Mouse (Mus musculus): ENCODE data around the gene St6galnac3. TPM values are rescaled to one million over a fixed set of nuclear protein-coding genes. Genes with fewer than 3 reads are reported as not detected.

St6galnac3 gene
- polyA plus RNA-seq, 1 experiment from 2014 or later: 15.8 TPM

- WGBS: 89% methylated on average over 7 of the region's 7 CpGs
Measured at GRCm38 (mm10) chr3:153302376-153302775, 422.6 kb downstream of the St6galnac3 start.

DNA sequence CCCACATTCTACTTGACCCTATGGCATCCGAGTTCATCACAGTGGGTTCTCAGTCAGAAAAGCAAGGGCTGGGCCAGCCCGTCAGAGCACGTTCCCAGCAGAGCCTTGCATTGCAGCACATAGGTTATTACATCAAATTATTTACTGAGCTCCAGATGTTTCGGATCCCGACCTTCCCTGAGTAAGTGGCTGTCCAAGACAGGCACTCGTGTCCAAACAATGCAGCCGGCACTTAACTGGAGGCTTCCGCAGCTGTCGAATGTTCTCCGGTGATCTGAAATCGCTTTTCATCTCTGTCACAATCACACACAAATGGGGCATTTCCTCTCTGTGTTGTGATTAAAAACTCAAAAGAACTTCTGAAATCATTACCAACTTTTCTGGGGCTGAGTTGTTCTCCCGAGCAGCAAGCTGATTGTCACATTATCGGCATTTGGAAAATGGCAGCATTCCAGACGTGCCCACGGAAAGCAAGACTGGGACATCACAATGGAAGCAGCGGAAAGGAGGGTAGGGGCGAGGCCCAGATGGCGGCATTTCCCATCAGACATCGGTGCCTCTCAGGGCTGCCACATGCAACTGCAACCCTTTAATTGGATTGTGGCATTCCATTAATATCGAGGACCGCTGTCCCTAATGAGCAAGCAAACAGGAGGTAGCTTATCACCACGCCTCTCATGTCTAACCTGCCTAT, 428.5 kb downstream of the St6galnac3 start:
- H3K4me1 ChIP-seq (replicated peaks): no peaks in the 10 kb centered on the region
- 62% methylated on average over 22 of the region's 22 CpGs for WGBS
- H3K9me3 ChIP-seq (replicated peaks): no peaks in the 10 kb centered on the region
- H3K36me3 ChIP-seq: no peaks in the 10 kb centered on the region
- H3K4me3 ChIP-seq: no peak overlapping the region
- H3K27ac ChIP-seq: no peak overlapping the region
- no peak overlapping the region for H3K4me2 ChIP-seq
- no peak overlapping the region for H3K9ac ChIP-seq
- H3K27me3 ChIP-seq: no peaks in the 10 kb centered on the region
- ATAC-seq (replicated peaks; ENCODE audit: insufficient number of reproducible peaks, insufficient read depth, low FRiP score, low read depth): no peak

More at GRCm38 (mm10) chr3:153302376-153302775, 422.6 kb downstream of the St6galnac3 start:
- Histone ChIP-seq H3K27ac (no peak overlapping the region), H3K9me3 (replicated peaks) (no peaks in the 10 kb centered on the region), H3K27me3 (no peaks in the 10 kb centered on the region), H3K4me2 (no peak overlapping the region), H3K4me3 (no peak overlapping the region), H3K9ac (no peak overlapping the region), H3K36me3 (no peaks in the 10 kb centered on the region), H3K4me1 (replicated peaks) (no peaks in the 10 kb centered on the region)
- no peak for ATAC-seq (replicated peaks; ENCODE audit: insufficient number of reproducible peaks, insufficient read depth, low FRiP score, low read depth)

DNA sequence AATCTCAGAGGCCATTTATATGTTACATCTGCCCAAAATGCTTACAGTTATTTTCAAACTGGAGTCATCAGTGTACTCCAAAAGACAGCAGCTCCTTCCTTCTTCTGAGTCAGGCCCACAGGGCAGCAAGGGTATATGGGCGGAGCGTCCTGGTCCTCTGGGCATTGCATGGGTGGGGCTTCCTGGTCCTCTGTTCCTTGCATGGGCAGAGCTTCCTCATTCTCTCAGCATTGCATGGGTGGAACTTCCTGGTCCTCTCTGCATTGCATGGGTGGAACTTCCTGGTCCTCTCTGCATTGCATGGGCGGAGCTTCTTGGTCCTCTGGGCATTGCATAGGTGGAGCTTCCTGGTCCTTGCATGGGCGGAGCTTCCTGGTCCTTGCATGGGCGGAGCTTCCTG, 432.1 kb downstream of the St6galnac3 start:
- H3K9me3 ChIP-seq (replicated peaks): no peaks in the 10 kb centered on the region
- H3K36me3 ChIP-seq: no peaks in the 10 kb centered on the region
- no peak overlapping the region for H3K4me2 ChIP-seq
- ATAC-seq (replicated peaks; ENCODE audit: insufficient number of reproducible peaks, insufficient read depth, low FRiP score, low read depth): no peak
- 86% methylated on average over 5 of the region's 5 CpGs for WGBS
- H3K4me3 ChIP-seq: no peak overlapping the region
- no peak overlapping the region for H3K27ac ChIP-seq
- H3K27me3 ChIP-seq: no peaks in the 10 kb centered on the region
- no peak overlapping the region for H3K9ac ChIP-seq
- no peaks in the 10 kb centered on the region for H3K4me1 ChIP-seq (replicated peaks)

GRCm38 (mm10) chr3:153292363-153292762, 432.6 kb downstream of the St6galnac3 start:
- no peak overlapping the region for H3K9ac ChIP-seq
- no peak overlapping the region for H3K4me2 ChIP-seq
- H3K4me1 ChIP-seq (replicated peaks): no peaks in the 10 kb centered on the region
- no peaks in the 10 kb centered on the region for H3K27me3 ChIP-seq
- no peaks in the 10 kb centered on the region for H3K36me3 ChIP-seq
- no peak overlapping the region for H3K27ac ChIP-seq
- no peak overlapping the region for H3K4me3 ChIP-seq
- no peaks in the 10 kb centered on the region for H3K9me3 ChIP-seq (replicated peaks)
- 85% methylated on average over 9 of the region's 9 CpGs for WGBS
- no peak for ATAC-seq (replicated peaks; ENCODE audit: insufficient number of reproducible peaks, insufficient read depth, low FRiP score, low read depth)

GRCm38 (mm10) chr3:153291406-153292045, 433.4 kb downstream of the St6galnac3 start:
- no peak overlapping the region for H3K27ac ChIP-seq
- no peaks in the 10 kb centered on the region for H3K27me3 ChIP-seq
- WGBS: 79% methylated on average over 6 of the region's 6 CpGs
- no peaks in the 10 kb centered on the region for H3K9me3 ChIP-seq (replicated peaks)
- H3K9ac ChIP-seq: no peak overlapping the region
- no peak overlapping the region for H3K4me3 ChIP-seq
- H3K4me2 ChIP-seq: no peak overlapping the region
- H3K36me3 ChIP-seq: no peaks in the 10 kb centered on the region
- no peaks in the 10 kb centered on the region for H3K4me1 ChIP-seq (replicated peaks)
- no peak for ATAC-seq (replicated peaks; ENCODE audit: insufficient number of reproducible peaks, insufficient read depth, low FRiP score, low read depth)

DNA sequence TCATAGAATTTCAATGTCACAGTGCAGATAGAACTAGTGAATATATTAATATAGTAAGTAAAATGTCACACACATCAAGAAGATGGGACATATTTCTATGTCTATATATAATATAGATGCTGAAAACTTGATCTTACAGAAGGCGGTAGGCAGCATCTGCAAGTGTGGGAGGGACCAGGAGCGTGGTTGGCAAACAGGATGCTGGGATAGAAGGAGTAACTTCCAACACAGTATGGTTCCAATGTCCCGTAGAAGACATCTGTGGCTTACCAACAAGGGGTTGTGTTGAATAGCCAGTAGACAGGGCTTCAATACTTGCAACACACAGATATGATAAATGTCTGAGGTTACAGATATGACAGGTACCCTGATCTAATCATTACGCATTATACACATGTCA, 435.0 kb downstream of the St6galnac3 start:
- Histone ChIP-seq H3K27ac (no peak overlapping the region), H3K4me2 (no peak overlapping the region), H3K4me1 (replicated peaks) (no peaks in the 10 kb centered on the region), H3K36me3 (no peaks in the 10 kb centered on the region), H3K9ac (no peak overlapping the region), H3K27me3 (no peaks in the 10 kb centered on the region), H3K4me3 (no peak overlapping the region), H3K9me3 (replicated peaks) (no peaks in the 10 kb centered on the region)
- 93% methylated on average over 4 of the region's 4 CpGs for WGBS
- no peak for ATAC-seq (replicated peaks; ENCODE audit: insufficient number of reproducible peaks, insufficient read depth, low FRiP score, low read depth)

GRCm38 (mm10) chr3:153287564-153287963, 437.4 kb downstream of the St6galnac3 start:
- no peak for ATAC-seq (replicated peaks; ENCODE audit: insufficient number of reproducible peaks, insufficient read depth, low FRiP score, low read depth)

DNA sequence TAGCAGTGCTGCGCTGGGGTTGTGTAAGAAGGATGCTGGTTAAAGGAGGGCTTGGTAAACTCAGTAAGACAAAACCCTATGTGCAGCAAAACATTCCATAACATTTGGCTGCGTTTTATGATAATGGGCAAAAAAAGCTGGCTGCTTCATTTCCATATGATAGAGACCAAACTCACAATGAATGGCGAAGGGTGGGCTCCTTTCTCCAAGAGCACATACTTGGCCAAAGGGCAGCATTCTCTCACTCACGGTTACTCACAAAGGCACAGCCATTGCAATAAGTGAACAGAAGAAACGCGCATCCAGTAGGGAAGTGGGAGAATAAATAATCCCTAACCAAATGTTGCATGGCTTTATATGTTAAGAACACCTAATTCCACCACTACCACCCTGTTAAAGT, 437.9 kb downstream of the St6galnac3 start:
- 90% methylated on average over 6 of the region's 6 CpGs for WGBS
- Histone ChIP-seq H3K4me2 (no peak overlapping the region), H3K36me3 (no peaks in the 10 kb centered on the region), H3K4me1 (replicated peaks) (0 out of 2 replicates have a peak, but pooled peaks cover 3% of the 10 kb centered on the region), H3K9ac (no peak overlapping the region), H3K27ac (no peak overlapping the region), H3K27me3 (no peaks in the 10 kb centered on the region), H3K4me3 (no peak overlapping the region), H3K9me3 (replicated peaks) (no peaks in the 10 kb centered on the region)
- ATAC-seq (replicated peaks; ENCODE audit: insufficient number of reproducible peaks, insufficient read depth, low FRiP score, low read depth): no peak

More at GRCm38 (mm10) chr3:153287564-153287963, 437.4 kb downstream of the St6galnac3 start:
- H3K4me3 ChIP-seq: no peak overlapping the region
- H3K4me1 ChIP-seq (replicated peaks): no peaks in the 10 kb centered on the region
- 88% methylated on average over 4 of the region's 4 CpGs for WGBS
- no peaks in the 10 kb centered on the region for H3K27me3 ChIP-seq
- no peak overlapping the region for H3K9ac ChIP-seq
- no peak overlapping the region for H3K4me2 ChIP-seq
- no peaks in the 10 kb centered on the region for H3K9me3 ChIP-seq (replicated peaks)
- no peaks in the 10 kb centered on the region for H3K36me3 ChIP-seq
- H3K27ac ChIP-seq: no peak overlapping the region

DNA sequence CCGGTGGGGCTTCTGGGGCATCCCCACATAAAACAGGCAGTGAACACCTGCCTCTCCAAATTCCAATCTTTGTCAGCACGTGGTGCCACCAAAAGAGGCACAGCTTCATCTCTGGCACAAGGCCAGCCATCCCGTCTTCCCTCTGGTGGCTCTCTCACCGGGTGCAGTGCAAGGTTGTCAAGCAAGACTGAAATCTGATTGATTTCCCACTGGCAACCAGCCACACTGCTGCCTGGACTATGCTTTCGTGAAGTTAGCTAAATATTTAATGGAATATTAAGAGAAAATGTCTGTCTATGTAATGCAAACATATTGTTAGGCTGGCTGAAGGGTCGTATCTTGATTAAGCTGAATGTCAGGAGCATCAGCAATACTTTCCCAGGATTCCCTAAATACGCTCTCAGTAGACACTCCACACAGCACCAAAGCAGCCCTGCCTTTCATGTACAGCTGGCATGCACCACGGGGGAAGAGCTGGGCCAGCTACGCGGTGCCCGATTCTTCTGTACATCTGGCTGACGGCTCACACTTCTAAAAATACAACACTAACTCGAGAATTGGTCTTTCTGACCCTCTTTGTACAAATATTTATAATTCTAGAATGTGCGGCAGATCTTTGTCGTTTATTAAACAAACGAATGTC, 442.7 kb downstream of the St6galnac3 start:
- no peak overlapping the region for H3K4me2 ChIP-seq
- 59% methylated on average over 16 of the region's 16 CpGs for WGBS
- H3K27me3 ChIP-seq: no peaks in the 10 kb centered on the region
- no peak overlapping the region for H3K27ac ChIP-seq
- H3K9me3 ChIP-seq (replicated peaks): no peaks in the 10 kb centered on the region
- no peaks in the 10 kb centered on the region for H3K36me3 ChIP-seq
- H3K4me3 ChIP-seq: no peak overlapping the region
- no peak overlapping the region for H3K9ac ChIP-seq
- H3K4me1 ChIP-seq (replicated peaks): peaks cover 11% of the 10 kb centered on the region; the same call in 1 of the 2 replicates
- no peak for ATAC-seq (replicated peaks; ENCODE audit: insufficient number of reproducible peaks, insufficient read depth, low FRiP score, low read depth)

DNA sequence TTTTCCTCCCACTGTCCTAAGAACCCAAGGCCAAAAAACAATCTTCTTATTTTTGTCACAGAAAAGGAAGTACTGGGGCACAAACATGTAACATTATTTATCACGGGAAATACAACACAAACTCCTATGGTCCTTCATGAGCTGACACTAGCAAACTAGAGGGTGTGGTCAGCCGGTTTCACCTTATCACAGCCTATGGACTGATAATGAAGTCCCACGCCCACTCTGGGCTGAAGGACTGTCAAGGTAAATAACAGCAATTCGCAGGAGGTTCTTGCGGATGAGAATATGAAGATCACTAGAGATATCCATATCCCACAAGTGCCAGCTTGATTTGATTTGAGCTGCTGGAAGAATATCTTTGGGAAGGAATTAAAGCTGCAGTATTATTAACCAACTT, 446.7 kb downstream of the St6galnac3 start:
- Histone ChIP-seq H3K27ac (no peak overlapping the region), H3K9ac (no peak overlapping the region), H3K4me2 (no peak overlapping the region), H3K36me3 (no peaks in the 10 kb centered on the region), H3K9me3 (replicated peaks) (peaks cover 8% of the 10 kb centered on the region), H3K4me3 (no peak overlapping the region), H3K4me1 (replicated peaks) (peaks cover 15% of the 10 kb centered on the region; the same call in 1 of the 2 replicates), H3K27me3 (no peaks in the 10 kb centered on the region)
- WGBS: 55% methylated on average over 5 of the region's 5 CpGs
- no peak for ATAC-seq (replicated peaks; ENCODE audit: insufficient number of reproducible peaks, insufficient read depth, low FRiP score, low read depth)

GRCm38 (mm10) chr3:153277389-153277999, 447.5 kb downstream of the St6galnac3 start:
- no peak for ATAC-seq (replicated peaks; ENCODE audit: insufficient number of reproducible peaks, insufficient read depth, low FRiP score, low read depth)
- Histone ChIP-seq H3K9ac (no peak overlapping the region), H3K4me3 (no peak overlapping the region), H3K27me3 (no peaks in the 10 kb centered on the region), H3K36me3 (no peaks in the 10 kb centered on the region), H3K9me3 (replicated peaks) (peaks cover 8% of the 10 kb centered on the region), H3K4me1 (replicated peaks) (peaks cover 15% of the 10 kb centered on the region; the same call in 1 of the 2 replicates), H3K27ac (no peak overlapping the region), H3K4me2 (no peak overlapping the region)
- 52% methylated on average over 16 of the region's 16 CpGs for WGBS
